Mouse (Mus musculus): ENCODE measurements at regions not wholly inside any gene's neighbourhood (a gene's known extent, or its start where the extent isn't known, plus 50 kb on each side); places are given as distances from the start of the nearest gene placed in this dataset.

DNA sequence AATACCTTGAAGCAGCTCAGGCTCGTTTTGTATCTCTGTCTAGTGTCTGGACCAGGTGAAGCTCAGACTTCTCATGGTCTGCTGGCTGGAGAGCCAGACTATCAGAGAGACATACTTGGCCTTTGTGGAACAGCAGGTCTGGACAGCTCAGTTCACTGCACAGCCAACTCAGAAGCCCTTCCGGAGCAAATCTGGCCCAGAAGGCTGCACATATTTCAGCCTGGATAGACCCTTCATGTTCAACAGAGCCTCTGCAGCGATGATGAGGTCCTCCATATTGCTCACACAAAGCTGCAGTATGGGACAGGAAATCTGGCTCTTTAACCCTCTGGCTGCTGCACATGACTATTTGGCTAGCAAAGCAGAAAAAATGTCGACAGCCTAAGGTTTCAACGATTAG, 108.7 kb upstream of the Gk2 start:
- Histone ChIP-seq H3K27ac (ENCODE audit: control insufficient read depth, low read depth, low read length) (no peak overlapping the region), H3K79me2 (ENCODE audit: control insufficient read depth, insufficient read depth, low read length, poor library complexity) (no peaks in the 10 kb centered on the region), H3K36me3 (ENCODE audit: control insufficient read depth in 1 of 2, insufficient read depth in 2 of 2, low read length in 2 of 2) (no peaks in the 10 kb centered on the region), H3K4me1 (ENCODE audit: control insufficient read depth in 1 of 2, insufficient read depth in 2 of 2, low read length in 2 of 2) (no peaks in the 10 kb centered on the region), H3K9me3 (replicated peaks; ENCODE audit: insufficient read depth, low read length) (no peaks in the 10 kb centered on the region), H3K4me3 (ENCODE audit: control insufficient read depth in 1 of 2, insufficient read depth in 1 of 2, low read depth in 2 of 2, low read length in 2 of 2) (no peak overlapping the region), H3K9ac (ENCODE audit: control insufficient read depth, low read depth, low read length, poor library complexity, severe bottlenecking) (no peak overlapping the region), H3K27me3 (ENCODE audit: control insufficient read depth in 1 of 2, insufficient read depth in 2 of 2, low read length in 2 of 2) (no peaks in the 10 kb centered on the region)
- no peak for DNase-seq (ENCODE audit: low read depth, low spot score)
- TF ChIP-seq UBTF (IDR thresholded peaks at IDR 0.05; ENCODE audit: borderline replicate concordance, insufficient read depth, low read depth, low read length) (no peak), KAT2A (conservative IDR thresholded peaks at IDR 0.05; ENCODE audit: low read depth, low read length) (no peak), MAX (IDR thresholded peaks at IDR 0.05; ENCODE audit: low read length) (no peak), EP300 (IDR thresholded peaks at IDR 0.05; ENCODE audit: low read depth in 1 of 2, low read length in 2 of 2) (no peak), ZMIZ1 (IDR thresholded peaks at IDR 0.05; ENCODE audit: low read depth, low read length) (no peak), ZC3H11A (IDR thresholded peaks at IDR 0.05; ENCODE audit: low read depth, low read length) (no peak), BHLHE40 (IDR thresholded peaks at IDR 0.05; ENCODE audit: borderline replicate concordance, low read depth, low read length) (no peak), GATA1 (IDR thresholded peaks at IDR 0.05; ENCODE audit: low read depth, low read length) (no peak), ELF1 (IDR thresholded peaks at IDR 0.05; ENCODE audit: low read depth, low read length) (no peak), RAD21 (IDR thresholded peaks at IDR 0.05; ENCODE audit: low read depth, low read length) (no peak), CTCF (IDR thresholded peaks at IDR 0.05 in 2 of 3, conservative IDR thresholded peaks at IDR 0.05 in 1 of 3; ENCODE audit: control insufficient read depth in 1 of 3, insufficient read depth in 1 of 3, low read depth in 2 of 3, low read length in 3 of 3, poor library complexity in 1 of 3, severe bottlenecking in 1 of 3) (no peak), MAFK (IDR thresholded peaks at IDR 0.05; ENCODE audit: borderline replicate concordance, low read depth, low read length) (no peak), GABPA (IDR thresholded peaks at IDR 0.05; ENCODE audit: low read depth, low read length) (no peak), NRF1 (IDR thresholded peaks at IDR 0.05; ENCODE audit: insufficient read depth, low read depth, low read length, poor library complexity, severe bottlenecking) (no peak)

DNA sequence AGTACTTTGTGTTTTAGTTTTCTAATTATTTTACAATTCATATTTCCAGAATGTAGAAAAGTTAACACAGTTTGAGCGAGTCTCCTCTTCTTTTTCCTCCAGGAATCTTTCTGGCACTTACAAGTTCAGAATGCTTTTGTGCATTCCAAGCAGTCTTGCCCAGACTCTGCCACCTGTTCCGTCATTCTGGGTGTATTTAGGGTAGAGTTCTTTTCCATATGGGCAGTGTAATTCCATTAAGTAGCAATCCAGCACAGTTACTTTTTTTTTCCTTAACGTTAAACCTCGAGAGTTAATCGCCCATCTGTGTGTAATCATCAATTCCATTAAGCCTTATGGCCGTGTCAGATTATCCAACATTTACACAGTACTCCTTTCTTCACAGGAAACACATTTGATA, 106.9 kb upstream of the Gk2 start:
- no peaks in the 10 kb centered on the region for H3K4me1 ChIP-seq (ENCODE audit: control insufficient read depth in 1 of 2, insufficient read depth in 2 of 2, low read length in 2 of 2)
- H3K36me3 ChIP-seq (ENCODE audit: control insufficient read depth in 1 of 2, insufficient read depth in 2 of 2, low read length in 2 of 2) = no peaks in the 10 kb centered on the region
- H3K9ac ChIP-seq (ENCODE audit: control insufficient read depth, low read depth, low read length, poor library complexity, severe bottlenecking) = no peak overlapping the region
- H3K27ac ChIP-seq (ENCODE audit: control insufficient read depth, low read depth, low read length) = no peak overlapping the region
- no peaks in the 10 kb centered on the region for H3K9me3 ChIP-seq (replicated peaks; ENCODE audit: insufficient read depth, low read length)
- no peak for TF ChIP-seq MEF2A (IDR thresholded peaks at IDR 0.05; ENCODE audit: extremely low read depth, insufficient replicate concordance, low read depth, low read length, poor library complexity, severe bottlenecking)
- no peak for TF ChIP-seq SIN3A (IDR thresholded peaks at IDR 0.05; ENCODE audit: low read length)
- TF ChIP-seq E2F4 (IDR thresholded peaks at IDR 0.05; ENCODE audit: borderline replicate concordance, low read depth, low read length) = no peak
- DNase-seq (ENCODE audit: low read depth, low spot score) = no peak
- no peak overlapping the region for H3K4me3 ChIP-seq (ENCODE audit: control insufficient read depth in 1 of 2, insufficient read depth in 1 of 2, low read depth in 2 of 2, low read length in 2 of 2)
- H3K79me2 ChIP-seq (ENCODE audit: control insufficient read depth, insufficient read depth, low read length, poor library complexity) = no peaks in the 10 kb centered on the region
- H3K27me3 ChIP-seq (ENCODE audit: control insufficient read depth in 1 of 2, insufficient read depth in 2 of 2, low read length in 2 of 2) = no peaks in the 10 kb centered on the region

All from MEL (cell line).